Mouse (Mus musculus): ENCODE measurements around the gene Prima1.

- no peak for TF ChIP-seq POLR2A (IDR thresholded peaks at IDR 0.05; ENCODE audit: insufficient read depth, low read depth, low read length)
- TF ChIP-seq CTCF (IDR thresholded peaks at IDR 0.05) = no peak
- TF ChIP-seq EP300 (IDR thresholded peaks at IDR 0.05; ENCODE audit: insufficient read depth, low read depth, low read length) = no peak
These were observed 9.2 kb upstream of the Prima1 start for GRCm38 (mm10) chr12:103251151-103251550.

All from heart, adult 2 months (tissue).